Mouse (Mus musculus) heart, postnatal 0 days (tissue): Measurements from ENCODE around the gene Cnpy3.

Source experiments
- CTCF ChIP-seq: IDR thresholded peaks from 2 replicates; pipeline ENCODE4 v1.5.1; 2016; ENCODE audit warnings: antibody characterized with exemption, control low read depth, low read depth
- EP300 ChIP-seq: IDR thresholded peaks from 2 replicates; pipeline ENCODE4 v1.6.1; 2016; ENCODE audit warnings: antibody characterized with exemption, low read depth

DNA sequence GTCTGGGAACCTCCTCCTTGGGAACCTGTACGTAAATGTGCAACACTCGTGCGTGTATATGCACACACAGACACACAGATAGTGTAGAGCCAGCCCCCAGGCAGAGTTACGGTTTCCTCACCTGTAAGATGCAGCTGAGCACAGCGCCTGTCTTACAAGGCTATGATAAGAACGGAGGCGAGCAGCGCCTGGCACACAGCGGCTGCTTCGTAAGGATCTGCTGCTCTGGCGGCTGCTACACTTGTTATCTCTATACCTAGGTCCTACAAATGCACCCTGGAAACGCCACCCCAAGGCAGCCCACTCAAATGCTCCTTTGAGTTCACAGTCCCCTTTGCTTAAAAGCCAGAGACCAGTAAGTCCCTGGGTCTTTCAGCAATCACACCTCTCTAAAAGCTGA, 61.3 kb downstream of the Cnpy3 start:
- no peak for TF ChIP-seq CTCF
- no peak for TF ChIP-seq EP300
